Mouse (Mus musculus): ENCODE measurements around the gene Lmo7.

- TF ChIP-seq TAL1 (IDR thresholded peaks at IDR 0.05; ENCODE audit: low read length): no peak
- no peak for TF ChIP-seq GATA1 (IDR thresholded peaks at IDR 0.05; ENCODE audit: low read length)
Measured at GRCm38 (mm10) chr14:101914321-101914720, 184.6 kb downstream of the Lmo7 start.

All from erythroblast, embryonic 14.5 days (primary cell).